Mouse (Mus musculus) bone marrow macrophage, adult 2 months (primary cell): Measurements from ENCODE around the gene March10. TPM values are rescaled to one million over a fixed set of nuclear protein-coding genes. Genes with fewer than 3 reads are reported as not detected.

Source experiments
- H3K27ac ChIP-seq: 2 replicates; pipeline ENCODE4 v1.5.1; 2012; ENCODE audit warnings: low read depth, low read length; ENCODE audit not compliant: insufficient read depth
- H3K4me1 ChIP-seq: 2 replicates; pipeline ENCODE4 v1.6.1; 2012; ENCODE audit warnings: low read length; ENCODE audit not compliant: control insufficient read depth, insufficient read depth
- H3K4me3 ChIP-seq: 2 replicates; pipeline ENCODE4 v1.5.1; 2012; ENCODE audit warnings: mild to moderate bottlenecking, low read length, moderate library complexity; ENCODE audit not compliant: insufficient read depth
- CTCF ChIP-seq: IDR thresholded peaks from 2 replicates; pipeline ENCODE4 v1.5.1; 2012; ENCODE audit warnings: low read depth, mild to moderate bottlenecking, low read length, moderate library complexity
- POLR2A ChIP-seq: IDR thresholded peaks from 2 replicates; pipeline ENCODE4 v1.6.1; 2012; ENCODE audit warnings: mild to moderate bottlenecking, low read depth, low read length, borderline replicate concordance
- polyA plus RNA-seq: library from polyadenylated mRNA; stranded (reverse); fragments of >200 nt; gene quantifications from 2 replicates; pipeline ENCODE4 v1.2.4, GENCODE M21; 2012; ENCODE audit not compliant: missing spikeins, insufficient read depth, insufficient read length

Gene March10
- polyA plus RNA-seq, 1 experiment = not detected

DNA sequence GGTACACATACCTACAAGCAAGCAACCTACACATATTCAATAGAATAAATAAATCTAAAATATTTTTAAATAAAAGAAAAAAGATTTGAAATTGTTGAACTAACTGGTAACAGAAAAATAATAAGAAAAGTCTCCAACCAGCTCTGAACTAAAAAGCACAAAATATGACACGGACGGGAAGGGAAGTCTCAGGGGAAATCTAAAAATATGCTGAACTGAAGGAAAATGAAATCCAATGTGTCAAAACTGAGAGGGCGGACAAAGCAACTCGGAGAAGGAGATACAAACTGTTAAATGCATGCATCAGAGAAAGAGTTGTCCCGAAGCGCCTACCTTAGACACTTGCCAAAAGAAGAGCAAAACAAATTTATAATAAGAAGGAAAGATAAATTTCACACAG lies 28.9 kb upstream of the March10 start:
- no peak overlapping the region for H3K4me3 ChIP-seq
- H3K27ac ChIP-seq = no peak overlapping the region
- peaks cover 9% of the 10 kb centered on the region for H3K4me1 ChIP-seq
- TF ChIP-seq CTCF = no peak
- TF ChIP-seq POLR2A = no peak

DNA sequence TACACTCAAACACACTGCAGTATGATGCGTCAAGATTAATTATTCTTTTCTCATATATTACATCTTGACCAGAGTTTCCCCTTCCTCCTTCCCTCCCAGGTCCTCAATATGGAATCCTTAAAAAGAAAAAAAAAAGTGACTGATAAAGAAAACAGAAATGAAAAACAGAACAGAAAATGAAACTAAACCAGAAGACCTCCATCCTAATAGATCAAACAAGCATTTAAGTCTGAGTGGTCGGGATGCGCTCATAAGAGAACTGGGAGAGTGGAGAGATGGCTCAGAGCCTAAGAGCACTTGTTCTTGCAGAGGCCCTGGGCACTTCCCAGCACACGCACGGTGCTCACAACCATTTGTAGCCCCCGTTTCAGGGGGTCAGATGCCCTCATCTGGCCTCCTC lies 28.5 kb upstream of the March10 start:
- Histone ChIP-seq H3K4me3 (no peak overlapping the region), H3K4me1 (peaks cover 9% of the 10 kb centered on the region), H3K27ac (no peak overlapping the region)
- TF ChIP-seq CTCF = no peak
- no peak for TF ChIP-seq POLR2A

DNA sequence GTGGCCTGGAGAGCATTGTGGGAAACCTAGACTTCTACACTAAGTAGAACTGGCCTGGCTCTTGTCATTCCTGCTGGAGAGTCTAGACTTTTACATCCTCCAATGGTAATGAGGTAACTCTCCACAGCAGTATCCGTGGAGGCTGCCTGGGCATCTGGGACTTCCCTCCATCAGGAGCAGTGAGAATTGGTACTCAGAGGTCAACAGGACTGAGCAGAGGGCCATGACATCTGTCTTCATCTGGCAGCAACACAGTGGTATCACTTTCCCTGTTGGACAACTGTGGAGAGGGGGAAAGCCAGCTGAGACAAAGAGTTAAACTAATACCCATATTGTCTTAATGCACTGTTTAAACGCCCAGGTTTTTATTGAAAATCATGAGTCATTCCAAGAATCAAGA lies 26.2 kb upstream of the March10 start:
- TF ChIP-seq CTCF (no peak), POLR2A (no peak)
- Histone ChIP-seq H3K4me1 (peaks cover 9% of the 10 kb centered on the region), H3K27ac (no peak overlapping the region), H3K4me3 (no peak overlapping the region)

DNA sequence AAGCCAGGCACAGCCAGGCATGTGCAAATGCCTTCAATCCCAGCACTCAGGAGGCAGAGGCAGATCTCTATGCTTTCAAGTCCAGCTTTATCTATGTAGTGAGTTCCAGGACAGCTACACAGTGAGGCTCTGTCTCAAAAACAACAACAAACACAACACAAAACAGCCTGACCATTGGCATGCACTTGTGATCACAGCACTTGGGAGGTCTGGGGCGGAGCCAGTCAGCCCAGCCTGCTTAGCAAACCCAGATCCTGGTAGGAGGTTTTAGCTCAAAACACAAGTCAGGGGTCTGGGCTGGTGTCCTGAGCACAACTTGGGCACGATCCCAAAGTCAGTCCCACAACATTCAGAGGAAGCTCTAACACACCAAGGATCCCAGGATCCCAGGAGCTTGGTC lies 18.2 kb upstream of the March10 start:
- no peak overlapping the region for H3K27ac ChIP-seq
- TF ChIP-seq POLR2A = no peak
- no peak for TF ChIP-seq CTCF
- H3K4me1 ChIP-seq = peaks cover 11% of the 10 kb centered on the region
- H3K4me3 ChIP-seq = no peak overlapping the region

DNA sequence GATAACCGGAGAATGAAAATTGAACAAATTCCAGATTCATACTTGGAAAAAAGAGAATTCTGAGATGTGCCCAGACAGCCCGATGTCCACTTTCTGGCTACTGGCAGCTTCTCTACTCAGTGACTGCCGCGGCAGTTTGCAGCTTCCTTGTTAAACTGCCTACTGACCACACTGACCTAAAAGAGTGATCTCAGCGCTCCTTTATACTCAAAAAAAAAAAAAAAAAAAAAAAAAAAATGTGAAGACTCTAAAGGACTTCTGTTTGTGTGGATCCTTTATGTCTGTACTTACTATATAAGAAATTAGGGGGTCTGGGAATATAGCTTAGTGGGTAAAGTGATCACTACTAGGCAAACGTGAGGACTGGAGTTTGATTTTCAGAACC lies 17.8 kb upstream of the March10 start:
- peaks cover 11% of the 10 kb centered on the region for H3K4me1 ChIP-seq
- no peak overlapping the region for H3K4me3 ChIP-seq
- no peak for TF ChIP-seq POLR2A
- TF ChIP-seq CTCF = no peak
- no peak overlapping the region for H3K27ac ChIP-seq

DNA sequence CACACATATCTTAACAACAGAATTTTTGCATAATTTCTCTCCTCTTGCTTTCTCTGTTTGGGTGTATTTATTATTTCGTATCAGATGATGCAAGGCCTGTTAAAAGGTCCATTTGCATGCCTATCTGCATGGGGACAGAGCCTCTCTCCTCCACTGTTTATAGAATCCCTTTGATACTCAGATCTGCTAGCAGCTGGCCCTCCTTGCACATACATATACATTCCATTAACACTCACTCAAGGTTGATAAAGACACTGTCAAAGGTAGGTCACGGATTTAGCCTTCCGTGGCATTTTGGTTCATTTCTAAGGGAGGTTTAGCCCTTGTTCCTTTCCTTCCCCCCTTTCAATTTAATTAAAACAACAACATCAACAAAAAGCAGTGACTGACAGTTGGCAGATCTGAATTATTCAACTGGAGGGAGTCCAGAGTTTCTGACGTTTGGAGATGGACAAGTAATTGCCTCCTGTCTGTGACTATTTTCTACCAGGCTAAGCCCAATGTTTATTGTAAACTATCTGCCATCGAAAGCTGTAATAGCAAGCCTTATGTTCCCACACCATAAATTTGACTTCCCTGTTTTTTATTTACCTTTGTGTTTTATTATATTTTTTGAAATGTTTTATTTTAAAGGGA lies 17.3 kb upstream of the March10 start:
- H3K4me3 ChIP-seq = no peak overlapping the region
- TF ChIP-seq POLR2A (no peak), CTCF (no peak)
- peaks cover 11% of the 10 kb centered on the region for H3K4me1 ChIP-seq

DNA sequence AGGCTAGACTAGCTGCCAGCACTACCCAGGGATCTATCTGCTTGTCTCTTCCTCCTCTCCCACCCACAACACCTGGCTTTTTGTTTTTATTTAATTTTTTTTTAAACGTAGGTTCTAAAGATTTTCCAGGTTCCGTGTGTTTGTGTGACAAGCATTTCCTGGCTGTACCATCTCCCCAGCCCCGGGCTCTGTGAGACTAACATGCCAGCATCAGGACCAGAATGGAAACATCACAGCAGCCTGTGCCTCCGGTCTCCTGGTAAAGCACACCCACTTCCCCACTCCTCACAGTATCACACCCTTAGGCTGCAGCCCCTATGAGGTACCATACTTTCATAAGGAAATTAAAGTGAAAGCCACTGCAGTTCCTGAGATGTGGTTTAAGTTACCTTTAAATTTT lies 16.1 kb upstream of the March10 start:
- Histone ChIP-seq H3K4me3 (no peak overlapping the region), H3K27ac (no peak overlapping the region), H3K4me1 (peaks cover 15% of the 10 kb centered on the region)
- TF ChIP-seq POLR2A = no peak
- no peak for TF ChIP-seq CTCF

More for the DNA sequence above, 17.3 kb upstream of the March10 start:
- H3K27ac ChIP-seq = no peak overlapping the region

DNA sequence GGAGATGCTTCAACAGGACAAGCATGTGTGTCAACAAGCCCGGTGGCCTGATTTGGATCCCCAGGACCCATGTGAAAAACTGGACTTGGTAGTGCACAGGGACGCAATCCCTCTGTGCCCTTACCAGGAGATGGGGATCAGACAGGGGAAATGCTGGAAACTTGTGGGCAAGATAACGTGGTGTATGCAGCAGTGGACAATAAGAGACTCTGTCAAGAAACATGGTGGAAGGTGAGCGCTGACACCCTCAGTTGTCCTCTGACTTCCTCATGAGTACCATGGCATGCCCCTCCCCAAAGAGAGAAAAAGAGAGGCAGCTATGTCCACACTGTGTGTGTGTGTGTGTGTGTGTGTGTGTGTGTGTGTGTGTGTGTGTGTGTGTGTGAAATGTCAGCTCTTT lies 14.4 kb upstream of the March10 start:
- H3K4me3 ChIP-seq = no peak overlapping the region
- TF ChIP-seq POLR2A (no peak), CTCF (no peak)
- peaks cover 26% of the 10 kb centered on the region for H3K4me1 ChIP-seq
- no peak overlapping the region for H3K27ac ChIP-seq

DNA sequence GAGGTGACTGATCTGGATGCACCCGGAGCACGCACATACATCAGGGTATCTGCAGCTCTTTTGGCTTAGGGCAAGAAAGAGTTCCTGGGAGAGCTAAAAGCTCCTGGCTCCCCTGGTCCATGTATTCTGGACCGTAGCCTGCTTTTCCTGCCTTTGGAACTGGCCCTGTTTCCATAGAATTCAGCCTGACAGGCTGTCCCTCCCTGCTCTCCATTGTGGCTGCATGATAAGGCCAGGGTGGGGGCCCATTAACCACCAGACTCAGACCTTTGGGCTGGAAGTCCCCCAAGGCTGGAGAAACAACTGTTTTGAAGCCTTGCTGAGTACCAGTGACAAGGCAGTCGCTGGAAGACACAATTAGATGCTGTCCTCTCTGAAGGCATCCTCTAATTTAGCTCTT lies 13.0 kb upstream of the March10 start:
- no peak overlapping the region for H3K4me3 ChIP-seq
- no peak overlapping the region for H3K27ac ChIP-seq
- TF ChIP-seq CTCF (no peak), POLR2A (no peak)
- peaks cover 30% of the 10 kb centered on the region for H3K4me1 ChIP-seq

DNA sequence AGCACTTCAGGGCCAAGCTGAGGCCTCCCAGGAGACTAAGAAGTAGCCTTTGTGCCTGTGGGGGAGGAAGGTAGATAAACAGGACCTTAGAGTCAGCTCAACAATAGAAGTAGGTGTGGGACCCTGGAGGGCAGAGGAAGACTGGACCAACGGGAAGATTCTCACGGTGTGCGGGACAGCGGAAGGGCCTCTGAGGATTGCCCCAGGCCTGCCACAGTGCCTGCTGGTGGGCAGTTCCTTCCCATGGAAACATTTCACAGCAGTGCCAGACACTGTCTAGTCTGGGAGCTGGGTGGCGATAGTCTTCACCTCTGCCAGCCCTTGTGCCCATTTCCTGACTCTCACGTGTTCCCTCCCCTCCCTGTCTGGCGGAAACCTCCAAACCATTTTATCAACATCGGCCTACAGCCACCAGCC lies 12.6 kb upstream of the March10 start:
- Histone ChIP-seq H3K4me3 (no peak overlapping the region), H3K27ac (no peak overlapping the region), H3K4me1 (peaks cover 33% of the 10 kb centered on the region)
- TF ChIP-seq POLR2A (no peak), CTCF (no peak)

DNA sequence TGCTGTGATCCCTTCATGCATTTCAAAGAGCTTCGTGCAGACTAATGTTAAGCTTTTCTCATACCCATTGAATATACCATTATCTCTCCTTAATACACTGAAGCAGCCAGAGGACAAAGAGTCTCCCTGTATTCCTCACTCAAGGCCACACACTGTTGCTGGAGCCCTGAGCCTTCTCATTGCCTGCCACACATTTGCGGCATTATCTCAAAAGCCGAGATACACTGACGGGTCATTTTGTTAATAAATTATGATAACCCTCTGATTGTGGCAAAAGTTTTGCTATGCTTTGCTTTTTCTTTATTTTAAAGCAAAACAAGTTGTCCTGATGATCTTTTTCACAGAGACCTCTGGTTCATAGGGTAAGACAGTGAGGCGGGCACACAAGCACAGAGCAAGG lies 11.9 kb upstream of the March10 start:
- Histone ChIP-seq H3K4me3 (no peak overlapping the region), H3K4me1 (peaks cover 29% of the 10 kb centered on the region), H3K27ac (no peak overlapping the region)
- TF ChIP-seq POLR2A = no peak
- no peak for TF ChIP-seq CTCF

DNA sequence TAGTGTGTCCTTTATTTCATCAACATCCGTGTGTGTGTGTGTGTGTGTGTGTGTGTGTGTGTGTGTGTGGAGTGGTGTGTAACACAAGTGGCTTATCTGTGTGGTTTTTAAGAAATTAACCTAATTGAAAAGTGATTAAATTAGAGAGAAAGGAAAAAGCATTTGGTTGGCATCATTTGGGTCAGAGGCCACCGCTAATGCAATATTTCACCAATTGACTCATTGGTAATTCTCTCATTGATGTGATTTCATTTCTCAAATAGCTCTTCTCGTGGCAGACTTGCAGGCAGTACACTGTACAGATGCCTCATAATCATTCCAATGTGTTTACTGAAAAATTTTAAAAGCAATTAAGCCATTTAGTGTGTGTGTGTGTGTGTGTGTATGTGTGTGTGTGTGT lies 11.3 kb upstream of the March10 start:
- Histone ChIP-seq H3K4me3 (no peak overlapping the region), H3K4me1 (peaks cover 29% of the 10 kb centered on the region), H3K27ac (no peak overlapping the region)
- TF ChIP-seq CTCF = no peak
- no peak for TF ChIP-seq POLR2A
